Mouse (Mus musculus) liver, adult (tissue): ENCODE measurements around the gene Rfx2.

ENCODE experiments used
- GATA4 ChIP-seq: IDR thresholded peaks from 2 replicates; pipeline ENCODE4 v1.6.1; 2014; ENCODE audit warnings: mild to moderate bottlenecking, low read length; ENCODE audit not compliant: insufficient replicate concordance

The Rfx2 gene

GRCm38 (mm10) chr17:56849710-56850109, 18.9 kb upstream of the Rfx2 start:
- no peak for TF ChIP-seq GATA4

- no peak for TF ChIP-seq GATA4
These were observed 18.0 kb upstream of the Rfx2 start for GRCm38 (mm10) chr17:56848785-56849184.

- TF ChIP-seq GATA4 = no peak
These were observed 12.9 kb upstream of the Rfx2 start for GRCm38 (mm10) chr17:56843678-56844077.

GRCm38 (mm10) chr17:56842173-56842572, 11.4 kb upstream of the Rfx2 start:
- TF ChIP-seq GATA4 = no peak

- no peak for TF ChIP-seq GATA4
These were observed 9.7 kb upstream of the Rfx2 start for GRCm38 (mm10) chr17:56840524-56840923.

GRCm38 (mm10) chr17:56836336-56836735, 5.5 kb upstream of the Rfx2 start:
- TF ChIP-seq GATA4 = no peak

- TF ChIP-seq GATA4 = no peak
These were observed 2.6 kb upstream of the Rfx2 start for GRCm38 (mm10) chr17:56833381-56833780.

- no peak for TF ChIP-seq GATA4
These were observed 2.1 kb upstream of the Rfx2 start for GRCm38 (mm10) chr17:56832918-56833317.

- peak; percentile 23; the same call in 1 of the 2 replicates for TF ChIP-seq GATA4
These were observed 451 bp upstream of the Rfx2 start for GRCm38 (mm10) chr17:56831111-56831816.

GRCm38 (mm10) chr17:56829795-56830194, 1.0 kb downstream of the Rfx2 start:
- no peak for TF ChIP-seq GATA4

GRCm38 (mm10) chr17:56829171-56829570, 1.6 kb downstream of the Rfx2 start:
- TF ChIP-seq GATA4 = no peak

GRCm38 (mm10) chr17:56826718-56827117, 4.1 kb downstream of the Rfx2 start:
- TF ChIP-seq GATA4 = no peak

- TF ChIP-seq GATA4 = no peak
These were observed 7.5 kb downstream of the Rfx2 start for GRCm38 (mm10) chr17:56823352-56823751.

GRCm38 (mm10) chr17:56822380-56822779, 8.4 kb downstream of the Rfx2 start:
- no peak for TF ChIP-seq GATA4

- no peak for TF ChIP-seq GATA4
These were observed 11.1 kb downstream of the Rfx2 start for GRCm38 (mm10) chr17:56819694-56820111.

GRCm38 (mm10) chr17:56819032-56819545, 11.7 kb downstream of the Rfx2 start:
- TF ChIP-seq GATA4 = no peak
